Mouse (Mus musculus) CD8-positive naive resting alpha-beta T cell, adult 2 months (primary cell): ENCODE data around the gene Renbp.

ENCODE experiments used
- DNase-seq, 2 experiments: peaks; one replicate each; pipeline ENCODE4 v3.0.0; 2022; ENCODE audit warnings: low read depth in 2 of 2, low spot score in 2 of 2

The Renbp gene

DNA sequence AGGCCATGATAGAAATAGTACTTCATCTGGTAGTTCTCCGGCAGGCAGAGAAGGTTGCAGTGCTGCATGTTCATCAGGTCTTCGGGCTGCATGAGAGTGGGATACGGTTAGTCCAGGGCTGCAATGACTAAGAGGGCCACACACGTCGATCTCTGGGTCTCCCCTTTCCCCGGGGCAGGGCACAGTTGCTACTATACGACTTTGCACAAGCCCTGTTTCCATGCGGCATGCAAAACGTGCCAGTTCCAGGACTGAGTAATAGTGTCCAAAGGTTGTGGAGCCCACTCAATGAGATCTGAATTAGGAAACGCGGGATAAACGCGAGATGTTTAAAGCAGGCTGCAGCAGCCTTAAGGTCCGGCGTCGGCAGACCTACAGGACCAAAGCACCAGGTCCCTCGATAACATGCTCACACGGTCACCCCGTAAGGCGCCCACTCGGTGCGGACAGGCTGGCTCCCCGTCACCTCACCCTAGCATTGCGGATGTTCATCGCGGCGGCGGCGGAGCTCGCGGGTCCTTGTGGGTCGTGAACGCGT lies 9.3 kb downstream of the Renbp start:
- no peak for DNase-seq

GRCm38 (mm10) chrX:73918631-73919030 lies 12.0 kb downstream of the Renbp start:
- no peak for DNase-seq

GRCm38 (mm10) chrX:73916945-73917344 lies 13.7 kb downstream of the Renbp start:
- no peak for DNase-seq

- peak; percentile 78 to 85 for DNase-seq
These were observed 15.6 kb downstream of the Renbp start for GRCm38 (mm10) chrX:73914827-73915703.

DNA sequence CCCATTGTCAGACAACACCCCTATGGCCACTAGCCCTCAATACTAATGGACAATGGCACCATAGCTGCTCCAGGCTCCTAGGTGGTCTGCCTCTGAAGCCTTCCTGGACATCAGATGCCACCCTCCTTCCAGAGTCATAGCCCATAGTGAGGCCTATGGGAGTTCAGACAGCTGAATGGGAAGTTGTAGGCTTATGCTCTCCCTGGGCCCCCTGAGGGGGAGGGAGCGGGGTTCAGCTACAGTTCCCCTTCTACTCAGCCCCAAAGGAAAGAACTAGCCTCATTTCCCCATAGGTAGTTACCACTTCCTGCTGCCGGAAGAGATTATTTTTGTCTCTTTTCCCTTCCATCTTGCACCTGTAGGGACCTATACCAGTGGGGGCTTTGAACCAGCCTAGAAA lies 19.1 kb downstream of the Renbp start:
- DNase-seq: peak in 1 of 2 experiments; percentile 41

GRCm38 (mm10) chrX:73911156-73911555 lies 19.5 kb downstream of the Renbp start:
- DNase-seq: peak; percentile 31 to 41

- no peak for DNase-seq
These were observed 20.2 kb downstream of the Renbp start for GRCm38 (mm10) chrX:73910451-73910850.

- DNase-seq: no peak
These were observed 20.6 kb downstream of the Renbp start for GRCm38 (mm10) chrX:73910049-73910448.

GRCm38 (mm10) chrX:73897959-73898358 lies 32.7 kb downstream of the Renbp start:
- DNase-seq: no peak

- DNase-seq: peak; percentile 27 to 52
These were observed 34.9 kb downstream of the Renbp start, which contains the start of gene L1cam for GRCm38 (mm10) chrX:73895719-73896118. Gene L1cam (minus strand): TSS chrX:73896105.

GRCm38 (mm10) chrX:73892833-73893232 lies 37.8 kb downstream of the Renbp start:
- DNase-seq: no peak

DNA sequence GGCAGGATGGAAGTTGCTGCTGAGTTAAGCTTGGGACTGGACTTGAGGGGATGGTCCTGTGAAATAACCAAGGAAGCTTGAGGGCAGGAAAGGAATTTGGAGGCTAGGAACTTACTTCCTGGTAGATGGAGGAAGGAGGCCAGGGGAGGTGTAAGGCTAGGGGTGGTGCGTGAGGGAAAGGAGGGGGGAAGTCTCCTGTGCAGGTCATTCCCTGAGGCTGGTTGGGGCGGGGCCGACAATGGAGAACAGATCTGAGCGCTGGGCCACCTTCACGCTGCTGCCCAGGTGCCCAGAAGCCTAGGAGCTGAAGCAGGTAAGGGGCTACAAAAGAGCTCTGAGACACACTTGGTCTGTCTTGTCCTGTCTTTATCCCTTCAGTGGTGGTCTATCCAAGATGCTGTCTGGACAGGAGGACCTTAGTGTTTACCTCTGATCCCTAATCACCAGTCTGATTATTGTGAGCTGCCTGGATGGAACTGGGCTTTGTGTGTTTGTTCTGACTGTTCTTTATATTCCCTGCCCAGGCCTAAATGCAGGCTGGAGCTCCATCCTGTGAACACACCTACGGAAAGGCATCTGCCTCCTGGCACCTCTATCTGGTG lies 39.0 kb downstream of the Renbp start, which contains the start of gene Avpr2:
Gene Avpr2 (plus strand): TSS at position 552 of the 602 bp plus-strand sequence.
- no peak for DNase-seq

DNA sequence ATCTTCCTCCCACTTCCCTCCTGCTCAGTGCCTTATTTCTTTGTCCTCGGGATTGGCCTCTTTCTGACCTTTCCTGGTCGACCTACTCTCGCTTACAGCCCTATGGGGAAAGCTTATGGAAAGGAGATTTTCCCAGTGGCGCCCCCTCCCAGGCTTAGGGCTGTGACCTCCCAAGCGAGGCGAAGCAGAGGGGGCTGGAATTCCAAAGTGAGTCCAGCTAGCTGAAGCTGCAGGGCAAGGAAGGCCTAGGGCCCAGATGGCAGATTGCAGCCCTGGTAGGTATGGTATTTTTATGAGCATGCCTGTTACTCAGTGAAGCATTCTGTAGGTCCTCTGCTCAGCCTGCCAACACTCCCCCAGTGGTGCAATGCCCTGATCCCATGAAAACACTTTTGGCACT lies 49.2 kb downstream of the Renbp start:
- DNase-seq: no peak

DNA sequence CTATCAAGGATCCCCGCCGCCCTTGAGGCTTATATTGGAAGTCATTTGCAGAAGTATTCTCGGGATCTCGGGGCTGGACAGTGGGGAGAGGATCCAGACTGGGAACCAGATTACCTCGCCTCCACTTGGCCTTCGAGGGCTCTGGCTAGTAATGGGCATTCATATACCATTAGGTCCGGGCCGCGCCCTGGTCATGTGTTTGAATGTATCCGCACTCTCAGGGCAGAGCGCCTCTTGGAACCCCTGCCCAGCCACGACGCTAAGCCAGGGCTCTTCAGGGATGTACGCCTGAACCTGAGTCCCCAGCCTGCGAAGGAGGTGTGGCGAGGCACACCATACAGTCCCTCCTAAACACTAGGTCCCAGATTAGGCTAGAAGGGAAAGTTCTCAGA lies 49.6 kb downstream of the Renbp start:
- no peak for DNase-seq

GRCm38 (mm10) chrX:73880194-73881035 lies 50.2 kb downstream of the Renbp start:
- peak; percentile 18 to 49 for DNase-seq

- no peak for DNase-seq
These were observed 53.6 kb downstream of the Renbp start for GRCm38 (mm10) chrX:73877014-73877413.

GRCm38 (mm10) chrX:73875881-73876280 lies 54.8 kb downstream of the Renbp start:
- no peak for DNase-seq
